Mouse (Mus musculus): ENCODE results near the gene Gm3776. TPM values are rescaled to one million over a fixed set of nuclear protein-coding genes. Genes with fewer than 3 reads are reported as not detected.
"Not testable (repeated sequence)": the region's sequence is repeated elsewhere in the genome, so short reads cannot be mapped to it uniquely, and the experiment has no call there.

The Gm3776 gene
- total and polyA plus RNA-seq, 2 experiments from 2014 or later: not detected

DNA sequence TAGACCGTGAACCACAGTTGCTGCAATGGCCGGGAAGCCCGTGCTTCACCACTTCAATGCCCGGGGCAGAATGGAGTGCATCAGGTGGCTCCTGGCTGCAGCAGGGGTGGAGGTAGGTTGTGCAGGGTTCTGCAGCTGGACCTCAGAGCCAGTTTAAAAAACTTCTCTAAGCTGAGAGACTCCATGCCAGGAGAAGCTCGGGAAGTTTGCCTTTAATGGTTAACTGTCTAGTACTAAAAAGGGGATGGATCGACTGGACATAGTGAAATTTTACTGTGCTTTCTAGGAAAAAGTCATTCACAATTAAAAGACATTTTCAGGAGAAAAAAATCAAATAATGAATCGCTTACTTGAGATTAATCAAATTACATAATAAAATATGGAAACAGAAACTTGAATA is 37.9 kb downstream of the Gm3776 start:
- ATAC-seq (ENCODE audit: low FRiP score); H3K4me1 ChIP-seq (ENCODE audit: insufficient read depth, low read length); H3K27ac ChIP-seq (ENCODE audit: low read depth, low read length); DNase-seq (ENCODE audit: low spot score); H3K9me3 ChIP-seq (ENCODE audit: low read length); H3K36me3 ChIP-seq (ENCODE audit: insufficient read depth, low read length); H3K4me3 ChIP-seq (ENCODE audit: low read depth, low read length); H3K4me2 ChIP-seq (ENCODE audit: low read depth, low read length, poor library complexity, severe bottlenecking); H3K27me3 ChIP-seq (ENCODE audit: insufficient read depth, low read length); H3K9ac ChIP-seq (replicated peaks; ENCODE audit: low read length, poor library complexity, severe bottlenecking): not testable (repeated sequence)
- WGBS: 83% methylated on average over 4 of the region's 7 CpGs

DNA sequence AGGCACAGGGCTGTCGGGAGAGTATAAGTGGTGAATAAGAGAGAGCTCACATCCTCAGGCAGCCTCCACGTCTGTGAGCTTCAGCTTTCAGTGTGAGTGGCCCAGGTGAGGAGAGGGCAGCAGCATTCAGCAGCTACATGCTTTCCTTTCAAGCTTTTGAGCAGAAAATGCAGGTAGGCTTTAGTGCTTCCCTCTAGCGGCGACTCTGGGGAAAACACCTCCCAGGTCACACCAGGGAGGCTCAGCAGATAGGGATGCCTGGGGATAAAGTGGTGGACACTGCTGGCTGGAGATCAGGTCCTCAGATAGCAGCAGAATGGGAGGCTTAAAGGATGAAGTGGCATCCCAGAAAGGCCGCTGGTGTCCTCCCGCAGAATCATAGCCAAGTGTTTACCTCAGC is 39.2 kb downstream of the Gm3776 start:
- not testable (repeated sequence) for H3K9me3 ChIP-seq (ENCODE audit: low read length); H3K27ac ChIP-seq (ENCODE audit: low read depth, low read length)
- peak; percentile 27; the same call in 1 of the 2 replicates for ATAC-seq (ENCODE audit: low FRiP score)

DNA sequence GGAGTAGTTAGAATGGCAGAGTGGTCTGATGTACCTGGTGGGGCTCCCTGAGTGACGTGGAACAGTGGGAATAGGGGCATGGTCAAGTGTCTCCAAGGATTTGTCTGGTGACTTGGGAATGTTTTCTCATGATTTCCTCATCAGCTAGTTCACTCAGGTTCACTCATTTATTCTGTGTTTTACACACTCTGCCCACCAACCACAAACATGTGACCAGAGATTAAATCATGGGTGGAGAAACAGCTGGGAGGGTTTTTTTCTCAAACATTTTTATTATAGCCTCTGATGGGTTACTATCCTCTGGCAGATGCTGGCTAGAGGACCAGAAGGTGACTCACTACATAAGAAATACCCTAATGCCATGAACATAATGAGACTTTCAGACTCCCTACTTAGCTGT is 41.3 kb downstream of the Gm3776 start:
- Histone ChIP-seq H3K9me3 (ENCODE audit: low read length) (no peaks in the 10 kb centered on the region), H3K36me3 (ENCODE audit: insufficient read depth, low read length) (no peaks in the 10 kb centered on the region), H3K27ac (ENCODE audit: low read depth, low read length) (no peak overlapping the region), H3K4me2 (ENCODE audit: low read depth, low read length, poor library complexity, severe bottlenecking) (no peak overlapping the region), H3K4me1 (ENCODE audit: insufficient read depth, low read length) (no peaks in the 10 kb centered on the region), H3K4me3 (ENCODE audit: low read depth, low read length) (no peak overlapping the region), H3K9ac (replicated peaks; ENCODE audit: low read length, poor library complexity, severe bottlenecking) (no peak overlapping the region), H3K27me3 (ENCODE audit: insufficient read depth, low read length) (no peaks in the 10 kb centered on the region)
- ATAC-seq (ENCODE audit: low FRiP score): no peak
- no peak for DNase-seq (ENCODE audit: low spot score)
- WGBS: 100% methylated on average over 1 of the region's 1 CpGs
- TF ChIP-seq CTCF (IDR thresholded peaks at IDR 0.05): no peak

More for the DNA sequence above, 39.2 kb downstream of the Gm3776 start:
- DNase-seq (ENCODE audit: low spot score): peak; percentile 43
- H3K4me1 ChIP-seq (ENCODE audit: insufficient read depth, low read length); H3K9ac ChIP-seq (replicated peaks; ENCODE audit: low read length, poor library complexity, severe bottlenecking); H3K4me2 ChIP-seq (ENCODE audit: low read depth, low read length, poor library complexity, severe bottlenecking); H3K27me3 ChIP-seq (ENCODE audit: insufficient read depth, low read length); H3K36me3 ChIP-seq (ENCODE audit: insufficient read depth, low read length); H3K4me3 ChIP-seq (ENCODE audit: low read depth, low read length): not testable (repeated sequence)
- peak; percentile 79 for TF ChIP-seq CTCF (IDR thresholded peaks at IDR 0.05)
- WGBS: 12% methylated on average over 6 of the region's 6 CpGs

DNA sequence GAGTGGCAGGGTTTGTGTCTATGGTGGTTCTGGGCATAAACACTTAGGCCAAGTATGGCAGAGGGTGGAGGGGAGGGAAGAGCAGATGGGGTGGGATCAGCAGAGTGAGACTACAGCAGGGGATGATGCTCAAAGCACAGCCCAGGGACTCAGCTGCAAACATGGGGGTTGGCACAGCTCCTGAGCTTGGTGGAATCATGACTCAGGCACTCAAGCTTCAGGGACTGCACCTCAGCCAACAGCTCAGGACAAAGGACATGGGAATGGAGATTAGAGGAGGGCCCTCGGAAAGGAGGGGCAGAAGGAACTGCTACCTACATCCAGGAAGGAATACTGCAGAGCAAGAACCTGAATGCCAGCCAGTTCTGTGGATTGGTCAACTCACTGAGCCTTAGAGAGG is 42.2 kb downstream of the Gm3776 start:
- ATAC-seq (ENCODE audit: low FRiP score): not testable (repeated sequence)

DNA sequence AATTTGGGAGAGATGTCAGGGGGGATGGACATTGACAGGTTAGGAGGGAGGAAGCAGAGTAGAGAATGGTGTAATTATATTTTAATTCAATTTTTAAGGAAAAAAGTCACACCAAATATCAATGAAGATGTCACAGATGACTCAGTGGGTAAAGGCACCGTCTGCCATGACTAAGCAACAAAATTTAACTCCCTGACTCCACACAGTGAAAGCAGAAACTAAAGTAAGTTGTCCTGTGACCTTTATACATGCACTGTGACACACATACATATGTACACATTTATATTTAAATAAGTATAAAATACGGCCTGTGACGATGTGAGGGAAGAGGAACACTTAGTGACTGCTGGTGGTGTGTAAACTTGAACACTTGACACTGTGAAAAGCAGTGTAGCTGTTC is 51.2 kb downstream of the Gm3776 start:
- 85% methylated on average over 2 of the region's 3 CpGs for WGBS
- not testable (repeated sequence) for H3K4me3 ChIP-seq (ENCODE audit: low read depth, low read length); H3K4me2 ChIP-seq (ENCODE audit: low read depth, low read length, poor library complexity, severe bottlenecking)

More for the DNA sequence above, 42.2 kb downstream of the Gm3776 start:
- WGBS: 58% methylated on average over 1 of the region's 1 CpGs
- H3K9ac ChIP-seq (replicated peaks; ENCODE audit: low read length, poor library complexity, severe bottlenecking); H3K27me3 ChIP-seq (ENCODE audit: insufficient read depth, low read length); H3K4me1 ChIP-seq (ENCODE audit: insufficient read depth, low read length); DNase-seq (ENCODE audit: low spot score); H3K4me3 ChIP-seq (ENCODE audit: low read depth, low read length); H3K27ac ChIP-seq (ENCODE audit: low read depth, low read length); H3K36me3 ChIP-seq (ENCODE audit: insufficient read depth, low read length); H3K9me3 ChIP-seq (ENCODE audit: low read length); H3K4me2 ChIP-seq (ENCODE audit: low read depth, low read length, poor library complexity, severe bottlenecking): not testable (repeated sequence)

GRCm38 (mm10) chr9:78314696-78315095 is 57.8 kb downstream of the Gm3776 start, which contains the start of gene Omt2a:
Gene Omt2a, minus strand, starts transcription at chr9:78314796.
- DNase-seq (ENCODE audit: low spot score): no peak

More for the DNA sequence above, 51.2 kb downstream of the Gm3776 start:
- H3K27ac ChIP-seq (ENCODE audit: low read depth, low read length); H3K27me3 ChIP-seq (ENCODE audit: insufficient read depth, low read length); H3K4me1 ChIP-seq (ENCODE audit: insufficient read depth, low read length); ATAC-seq (ENCODE audit: low FRiP score); H3K36me3 ChIP-seq (ENCODE audit: insufficient read depth, low read length); H3K9ac ChIP-seq (replicated peaks; ENCODE audit: low read length, poor library complexity, severe bottlenecking); H3K9me3 ChIP-seq (ENCODE audit: low read length); DNase-seq (ENCODE audit: low spot score): not testable (repeated sequence)

More at GRCm38 (mm10) chr9:78314696-78315095, 57.8 kb downstream of the Gm3776 start, which contains the start of gene Omt2a:
- no peak within 1 kb of the TSS for H3K27ac ChIP-seq (ENCODE audit: low read depth, low read length)
- no peak for TF ChIP-seq CTCF (IDR thresholded peaks at IDR 0.05)
- no peaks in the 10 kb centered on the region for H3K4me1 ChIP-seq (ENCODE audit: insufficient read depth, low read length)
- H3K4me2 ChIP-seq (ENCODE audit: low read depth, low read length, poor library complexity, severe bottlenecking): no peak within 1 kb of the TSS
- no peaks in the 10 kb centered on the region for H3K36me3 ChIP-seq (ENCODE audit: insufficient read depth, low read length)
- ATAC-seq (ENCODE audit: low FRiP score): no peak
- no peak within 1 kb of the TSS for H3K4me3 ChIP-seq (ENCODE audit: low read depth, low read length)
- H3K9ac ChIP-seq (replicated peaks; ENCODE audit: low read length, poor library complexity, severe bottlenecking): no peak within 1 kb of the TSS
- WGBS: 82% methylated on average over 2 of the region's 2 CpGs
- H3K9me3 ChIP-seq (ENCODE audit: low read length): no peaks in the 10 kb centered on the region
- H3K27me3 ChIP-seq (ENCODE audit: insufficient read depth, low read length): no peaks in the 10 kb centered on the region

Other genes with a start within 250 kb of the Gm3776 start
- gene Gcm1, start 205.2 kb upstream of the Gm3776 start, total RNA-seq (2014; rRNA removed): not detected in 2 replicates
- gene Gcm1, start 205.2 kb upstream of the Gm3776 start, polyA plus RNA-seq (2015; fragmentation: Nextera tagmentation; extraction: Ambion mirVana): not detected in 2 replicates
- gene Fbxo9, start 148.1 kb upstream of the Gm3776 start, total RNA-seq (2014; rRNA removed): 94.6 and 115 TPM in 2 replicates
- 84.8 and 89.9 TPM in 2 replicates for gene Fbxo9, start 148.1 kb upstream of the Gm3776 start, polyA plus RNA-seq (2015; fragmentation: Nextera tagmentation; extraction: Ambion mirVana)
- gene Ick, start 147.9 kb upstream of the Gm3776 start, total RNA-seq (2014; rRNA removed): 52.2 and 56.0 TPM in 2 replicates
- 31.3 and 34.6 TPM in 2 replicates for gene Ick, start 147.9 kb upstream of the Gm3776 start, polyA plus RNA-seq (2015; fragmentation: Nextera tagmentation; extraction: Ambion mirVana)
- 12.9 and 17.1 TPM in 2 replicates for gene Gsta4, start 74.4 kb upstream of the Gm3776 start, total RNA-seq (2014; rRNA removed)
- 25.1 and 28.2 TPM in 2 replicates for gene Gsta4, start 74.4 kb upstream of the Gm3776 start, polyA plus RNA-seq (2015; fragmentation: Nextera tagmentation; extraction: Ambion mirVana)
- not detected in 2 replicates for gene Gsta1, start 26.5 kb upstream of the Gm3776 start, total RNA-seq (2014; rRNA removed)
- not detected in 2 replicates for gene Gsta1, start 26.5 kb upstream of the Gm3776 start, polyA plus RNA-seq (2015; fragmentation: Nextera tagmentation; extraction: Ambion mirVana)
- gene Gm10639, start 32.8 kb downstream of the Gm3776 start, total RNA-seq (2014; rRNA removed): not detected in 2 replicates
- not detected in 2 replicates for gene Gm10639, start 32.8 kb downstream of the Gm3776 start, polyA plus RNA-seq (2015; fragmentation: Nextera tagmentation; extraction: Ambion mirVana)
- gene Omt2a, start 57.7 kb downstream of the Gm3776 start, total RNA-seq (2014; rRNA removed): not detected in 2 replicates
- not detected in 2 replicates for gene Omt2a, start 57.7 kb downstream of the Gm3776 start, polyA plus RNA-seq (2015; fragmentation: Nextera tagmentation; extraction: Ambion mirVana)
- not detected in 2 replicates for gene Omt2b, start 70.5 kb downstream of the Gm3776 start, total RNA-seq (2014; rRNA removed)
- gene Omt2b, start 70.5 kb downstream of the Gm3776 start, polyA plus RNA-seq (2015; fragmentation: Nextera tagmentation; extraction: Ambion mirVana): not detected in 2 replicates
- gene Gsta2, start 98.7 kb downstream of the Gm3776 start, total RNA-seq (2014; rRNA removed): not detected in 2 replicates
- gene Gsta2, start 98.7 kb downstream of the Gm3776 start, polyA plus RNA-seq (2015; fragmentation: Nextera tagmentation; extraction: Ambion mirVana): not detected in 2 replicates
- 0.90 and 3.1 TPM in 2 replicates for gene Dppa5a, start 111.0 kb downstream of the Gm3776 start, total RNA-seq (2014; rRNA removed)
- gene Dppa5a, start 111.0 kb downstream of the Gm3776 start, polyA plus RNA-seq (2015; fragmentation: Nextera tagmentation; extraction: Ambion mirVana): 9.5 TPM in 2 replicates
- gene Ooep, start 121.6 kb downstream of the Gm3776 start, total RNA-seq (2014; rRNA removed): 6.0 and 6.1 TPM in 2 replicates
- 5.0 and 5.3 TPM in 2 replicates for gene Ooep, start 121.6 kb downstream of the Gm3776 start, polyA plus RNA-seq (2015; fragmentation: Nextera tagmentation; extraction: Ambion mirVana)
- gene Ddx43, start 138.6 kb downstream of the Gm3776 start, total RNA-seq (2014; rRNA removed): 0.28 TPM in 1 of 2 replicates, not detected in the other
- gene Ddx43, start 138.6 kb downstream of the Gm3776 start, polyA plus RNA-seq (2015; fragmentation: Nextera tagmentation; extraction: Ambion mirVana): 0.31 and 0.43 TPM in 2 replicates
- gene Cgas, start 186.1 kb downstream of the Gm3776 start, total RNA-seq (2014; rRNA removed): 0.55 and 0.71 TPM in 2 replicates
- gene Cgas, start 186.1 kb downstream of the Gm3776 start, polyA plus RNA-seq (2015; fragmentation: Nextera tagmentation; extraction: Ambion mirVana): 0.56 and 0.74 TPM in 2 replicates
- gene Mto1, start 191.1 kb downstream of the Gm3776 start, total RNA-seq (2014; rRNA removed): 27.1 and 27.5 TPM in 2 replicates
- 18.5 and 18.7 TPM in 2 replicates for gene Mto1, start 191.1 kb downstream of the Gm3776 start, polyA plus RNA-seq (2015; fragmentation: Nextera tagmentation; extraction: Ambion mirVana)
- 0.47 and 5.4 TPM in 2 replicates for gene Gm17324, start 191.7 kb downstream of the Gm3776 start, total RNA-seq (2014; rRNA removed)
- gene Gm17324, start 191.7 kb downstream of the Gm3776 start, polyA plus RNA-seq (2015; fragmentation: Nextera tagmentation; extraction: Ambion mirVana): 3.7 and 4.1 TPM in 2 replicates
- gene Eef1a1, start 232.0 kb downstream of the Gm3776 start, total RNA-seq (2014; rRNA removed): 6,169 and 7,035 TPM in 2 replicates
- 2,410 and 2,461 TPM in 2 replicates for gene Eef1a1, start 232.0 kb downstream of the Gm3776 start, polyA plus RNA-seq (2015; fragmentation: Nextera tagmentation; extraction: Ambion mirVana)

Data from midbrain, postnatal 0 days (tissue).